Mouse (Mus musculus) midbrain, embryonic 13.5 days (tissue): ENCODE results near the gene Kcnh3. TPM values are rescaled to one million over a fixed set of nuclear protein-coding genes. Genes with fewer than 3 reads are reported as not detected.

Experiments used
- ATAC-seq: fragments of 200-750 bp; cut with Nextera tagmentation; 2 replicates; pipeline ENCODE4 v1.8.0; 2017; ENCODE audit warnings: mild to moderate bottlenecking, moderate TSS enrichment, moderate library complexity
- H3K27ac ChIP-seq: fragments of 300-500 bp; sonication (generic); 2 replicates; pipeline ENCODE4 v1.5.1; 2015; ENCODE audit warnings: inconsistent platforms, mild to moderate bottlenecking, moderate library complexity
- H3K27me3 ChIP-seq: fragments of 300-500 bp; sonication (generic); 2 replicates; pipeline ENCODE4 v1.6.1; 2015; ENCODE audit warnings: mild to moderate bottlenecking, inconsistent platforms
- H3K36me3 ChIP-seq: fragments of 300-500 bp; sonication (generic); 2 replicates; pipeline ENCODE4 v1.6.1; 2015; ENCODE audit warnings: mild to moderate bottlenecking, inconsistent platforms
- H3K4me1 ChIP-seq: fragments of 300-500 bp; sonication (generic); replicated peaks from 2 replicates; pipeline ENCODE4 v1.6.1; 2015; ENCODE audit warnings: inconsistent platforms
- H3K4me2 ChIP-seq: fragments of 300-500 bp; sonication (generic); replicated peaks from 2 replicates; pipeline ENCODE4 v1.6.1; 2015; ENCODE audit warnings: moderate library complexity, mild to moderate bottlenecking, inconsistent platforms
- H3K4me3 ChIP-seq: fragments of 300-500 bp; sonication (generic); replicated peaks from 2 replicates; pipeline ENCODE4 v1.5.1; 2015; ENCODE audit warnings: mild to moderate bottlenecking, inconsistent platforms
- H3K9ac ChIP-seq: fragments of 300-500 bp; sonication (generic); replicated peaks from 2 replicates; pipeline ENCODE4 v1.6.1; 2015; ENCODE audit warnings: mild to moderate bottlenecking, inconsistent platforms
- H3K9me3 ChIP-seq: fragments of 300-500 bp; sonication (generic); 2 replicates; pipeline ENCODE4 v1.6.1; 2016; ENCODE audit warnings: mild to moderate bottlenecking, inconsistent platforms
- WGBS: fragments of 180-500 bp; shearing (Covaris S2); methylation state at CpG from one replicate; pipeline ENCODE4 v1.1.7; 2015; 5-methylcytosine and 5-hydroxymethylcytosine counted together
- polyA plus RNA-seq: library from polyadenylated mRNA; unstranded; fragments of >200 nt; fragmentation: Nextera tagmentation; extraction: Ambion mirVana; gene quantifications from 2 replicates; pipeline ENCODE4 v1.2.1, GENCODE M21; 2015

Kcnh3 gene
- 0.19 and 0.61 TPM in 2 replicates for polyA plus RNA-seq

DNA sequence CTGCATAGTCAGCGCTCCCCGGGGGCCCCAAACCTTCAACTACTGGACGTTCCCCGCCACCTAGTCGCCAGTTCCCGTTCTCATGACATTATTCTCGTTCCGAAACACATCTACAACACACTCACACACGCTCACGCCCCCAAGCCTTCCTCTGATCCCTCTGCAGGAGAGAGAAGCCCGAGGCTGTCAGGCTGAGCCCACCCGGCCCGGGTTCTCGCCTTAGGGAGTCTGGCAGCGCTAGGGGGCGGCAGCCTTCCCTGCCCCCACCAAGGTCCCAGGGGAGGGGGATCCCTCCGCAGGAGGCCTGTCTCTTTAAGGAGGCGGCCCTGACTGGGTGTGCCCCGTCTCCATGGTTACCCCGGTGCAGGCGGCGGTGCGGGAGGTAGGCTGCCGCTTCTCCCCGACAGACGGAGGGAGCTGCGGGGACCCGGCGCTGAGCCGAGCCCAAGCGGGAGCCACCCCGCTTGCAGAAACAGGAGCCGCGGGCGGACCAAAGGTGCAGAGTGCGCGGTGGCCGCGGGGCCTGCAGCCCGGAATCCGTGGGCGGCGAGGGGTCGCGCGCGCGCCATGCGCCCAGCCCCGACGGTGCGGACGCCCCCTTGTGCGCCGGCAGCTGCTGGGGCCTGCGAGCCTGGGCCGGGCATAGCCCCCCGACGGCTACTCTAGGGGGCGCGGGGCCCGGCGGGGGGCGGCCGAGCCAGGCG is at the start of gene Kcnh3:
TSS of gene Kcnh3 (plus strand) at position 654 of the 704 bp plus-strand sequence.
- Histone ChIP-seq H3K27ac (no peak within 1 kb of the TSS), H3K9me3 (no peaks in the 10 kb centered on the region), H3K36me3 (no peaks in the 10 kb centered on the region), H3K9ac (peak within 1 kb of the TSS; percentile 46), H3K4me3 (peak within 1 kb of the TSS; percentile 42), H3K4me1 (peaks cover 39% of the 10 kb centered on the region), H3K4me2 (peak within 1 kb of the TSS; percentile 57), H3K27me3 (peaks cover 100% of the 10 kb centered on the region)
- WGBS = 1% methylated on average over 63 of the region's 66 CpGs
- peak; percentile 49 for ATAC-seq

GRCm38 (mm10) chr15:99179639-99180038 is 45.0 kb upstream of the Kcnh3 start:
- Histone ChIP-seq H3K9me3 (no peaks in the 10 kb centered on the region), H3K9ac (no peak overlapping the region), H3K4me3 (no peak overlapping the region), H3K4me2 (no peak overlapping the region), H3K27me3 (no peaks in the 10 kb centered on the region), H3K27ac (no peak overlapping the region), H3K36me3 (peaks cover 63% of the 10 kb centered on the region), H3K4me1 (no peaks in the 10 kb centered on the region)
- no peak for ATAC-seq
- WGBS = 100% methylated on average over 1 of the region's 2 CpGs

DNA sequence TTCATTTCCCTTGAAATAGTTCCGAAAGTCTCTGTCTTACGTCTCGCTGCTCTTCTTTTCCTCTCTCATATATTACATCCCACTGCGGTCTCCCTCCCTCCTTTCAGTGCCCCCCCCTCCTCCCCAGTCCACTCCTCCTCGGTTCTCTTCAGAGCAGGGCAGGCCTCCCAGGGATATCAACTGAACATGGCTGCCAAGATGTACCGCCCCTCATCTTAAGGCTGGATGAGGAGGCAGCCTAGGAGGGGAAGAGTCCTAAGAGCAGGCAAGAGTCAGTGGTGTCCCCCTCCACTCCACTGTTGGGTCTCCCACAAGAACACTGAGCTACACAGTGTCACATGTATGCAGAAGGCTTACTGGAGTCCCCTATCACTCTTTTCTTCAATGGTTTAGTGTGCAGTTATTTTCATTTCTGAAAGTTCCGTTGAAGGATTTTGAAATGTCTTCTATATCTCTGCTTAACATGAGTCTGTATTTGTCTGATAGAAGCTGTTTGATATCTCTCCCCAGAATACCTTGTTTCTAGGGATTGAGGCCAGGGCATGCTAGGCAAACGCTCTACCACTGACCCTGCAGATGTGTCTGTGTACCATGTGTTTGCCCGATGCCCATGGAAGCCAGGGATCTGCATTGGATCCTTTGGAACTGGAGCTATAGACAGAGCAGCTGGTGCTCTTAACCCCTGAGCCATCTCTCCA is 40.3 kb upstream of the Kcnh3 start:
- H3K4me2 ChIP-seq = no peak overlapping the region
- H3K9ac ChIP-seq = no peak overlapping the region
- no peaks in the 10 kb centered on the region for H3K9me3 ChIP-seq
- peaks cover 82% of the 10 kb centered on the region for H3K36me3 ChIP-seq
- 90% methylated on average over 9 of the region's 9 CpGs for WGBS
- no peak overlapping the region for H3K4me3 ChIP-seq
- no peak for ATAC-seq
- H3K27me3 ChIP-seq = no peaks in the 10 kb centered on the region
- no peak overlapping the region for H3K27ac ChIP-seq
- H3K4me1 ChIP-seq = no peaks in the 10 kb centered on the region

GRCm38 (mm10) chr15:99194358-99194757 is 30.3 kb upstream of the Kcnh3 start:
- Histone ChIP-seq H3K36me3 (peaks cover 30% of the 10 kb centered on the region), H3K4me1 (0 out of 2 replicates have a peak, but pooled peaks cover 4% of the 10 kb centered on the region), H3K27me3 (no peaks in the 10 kb centered on the region), H3K9me3 (no peaks in the 10 kb centered on the region), H3K4me2 (no peak overlapping the region), H3K27ac (no peak overlapping the region), H3K4me3 (no peak overlapping the region), H3K9ac (no peak overlapping the region)
- 84% methylated on average over 10 of the region's 10 CpGs for WGBS
- ATAC-seq = no peak

- H3K4me1 ChIP-seq = 0 out of 2 replicates have a peak, but pooled peaks cover 4% of the 10 kb centered on the region
- peaks cover 33% of the 10 kb centered on the region for H3K36me3 ChIP-seq
- H3K27ac ChIP-seq = no peak overlapping the region
- no peak overlapping the region for H3K4me3 ChIP-seq
- no peak for ATAC-seq
- no peak overlapping the region for H3K4me2 ChIP-seq
- no peak overlapping the region for H3K9ac ChIP-seq
- no peaks in the 10 kb centered on the region for H3K9me3 ChIP-seq
- whole genome bisulfite sequencing = 46% methylated on average over 6 of the region's 6 CpGs
- H3K27me3 ChIP-seq = no peaks in the 10 kb centered on the region
Observed at GRCm38 (mm10) chr15:99195043-99195442, 29.6 kb upstream of the Kcnh3 start.

DNA sequence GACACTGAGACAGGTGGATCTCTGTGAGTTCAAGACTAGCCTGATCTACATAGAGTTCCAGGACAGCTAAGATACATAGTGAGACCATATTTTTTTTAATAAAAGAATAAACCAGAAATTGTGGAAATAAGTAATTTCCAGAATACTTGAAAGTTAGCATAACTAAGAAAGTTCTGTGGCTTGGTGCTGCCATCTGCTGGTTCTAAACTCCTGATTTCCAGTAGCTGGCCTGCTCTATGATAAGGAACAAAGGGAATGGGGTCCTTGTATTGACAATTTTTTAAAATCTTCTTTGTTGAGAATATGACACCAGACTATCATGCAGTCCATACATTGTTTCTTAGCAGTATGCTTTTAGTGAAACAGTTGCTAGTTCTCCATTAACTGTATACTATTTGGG is 25.9 kb upstream of the Kcnh3 start:
- H3K9ac ChIP-seq = no peak overlapping the region
- H3K27me3 ChIP-seq = no peaks in the 10 kb centered on the region
- H3K36me3 ChIP-seq = peaks cover 31% of the 10 kb centered on the region
- 0 out of 2 replicates have a peak, but pooled peaks cover 4% of the 10 kb centered on the region for H3K4me1 ChIP-seq
- H3K9me3 ChIP-seq = no peaks in the 10 kb centered on the region
- no peak overlapping the region for H3K27ac ChIP-seq
- no peak for ATAC-seq
- H3K4me3 ChIP-seq = no peak overlapping the region
- H3K4me2 ChIP-seq = no peak overlapping the region

DNA sequence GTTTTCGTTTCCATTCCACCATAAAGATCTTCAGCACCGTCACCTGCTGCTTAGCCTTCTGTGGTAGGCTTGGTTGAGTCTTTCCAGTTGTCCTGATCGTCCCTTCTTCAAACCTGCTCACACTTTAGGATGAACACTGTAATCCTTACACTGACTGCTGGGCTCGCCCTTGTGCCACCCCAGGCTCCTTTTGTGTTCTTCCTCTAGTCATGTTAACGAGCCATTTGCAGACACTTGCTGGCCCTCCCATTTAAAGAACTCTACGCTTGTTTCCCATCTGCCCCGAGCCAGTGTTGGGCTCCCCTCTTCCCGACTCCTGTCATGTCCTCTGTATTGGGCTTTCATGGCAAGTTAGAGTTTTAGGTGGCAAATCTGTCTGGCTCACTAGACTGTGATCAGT is 18.7 kb upstream of the Kcnh3 start:
- H3K9ac ChIP-seq = no peak overlapping the region
- H3K4me1 ChIP-seq = no peaks in the 10 kb centered on the region
- no peak overlapping the region for H3K4me2 ChIP-seq
- peaks cover 57% of the 10 kb centered on the region for H3K36me3 ChIP-seq
- whole genome bisulfite sequencing = 75% methylated on average over 8 of the region's 8 CpGs
- no peak overlapping the region for H3K27ac ChIP-seq
- H3K4me3 ChIP-seq = no peak overlapping the region
- no peak for ATAC-seq
- H3K9me3 ChIP-seq = no peaks in the 10 kb centered on the region
- no peaks in the 10 kb centered on the region for H3K27me3 ChIP-seq

- Histone ChIP-seq H3K9ac (no peak overlapping the region), H3K4me1 (no peaks in the 10 kb centered on the region), H3K4me2 (no peak overlapping the region), H3K36me3 (peaks cover 57% of the 10 kb centered on the region), H3K27ac (no peak overlapping the region), H3K27me3 (no peaks in the 10 kb centered on the region), H3K9me3 (no peaks in the 10 kb centered on the region), H3K4me3 (no peak overlapping the region)
- no peak for ATAC-seq
- WGBS = 90% methylated on average over 10 of the region's 10 CpGs
Observed at GRCm38 (mm10) chr15:99213183-99213582, 11.5 kb upstream of the Kcnh3 start.

GRCm38 (mm10) chr15:99214941-99215340 is 9.7 kb upstream of the Kcnh3 start:
- Histone ChIP-seq H3K36me3 (peaks cover 43% of the 10 kb centered on the region), H3K4me1 (no peaks in the 10 kb centered on the region), H3K27me3 (peaks cover 8% of the 10 kb centered on the region), H3K9me3 (no peaks in the 10 kb centered on the region), H3K4me2 (no peak overlapping the region), H3K4me3 (no peak overlapping the region), H3K27ac (no peak overlapping the region), H3K9ac (no peak overlapping the region)
- WGBS = 69% methylated on average over 2 of the region's 2 CpGs
- ATAC-seq = no peak

- ATAC-seq = no peak
- Histone ChIP-seq H3K36me3 (peaks cover 34% of the 10 kb centered on the region), H3K27me3 (peaks cover 18% of the 10 kb centered on the region), H3K27ac (no peak overlapping the region), H3K4me1 (no peaks in the 10 kb centered on the region), H3K4me2 (no peak overlapping the region), H3K9me3 (no peaks in the 10 kb centered on the region), H3K4me3 (no peak overlapping the region), H3K9ac (no peak overlapping the region)
- WGBS = 85% methylated on average over 11 of the region's 11 CpGs
Observed at GRCm38 (mm10) chr15:99215741-99216463, 8.8 kb upstream of the Kcnh3 start.

- WGBS = 91% methylated on average over 4 of the region's 4 CpGs
- no peaks in the 10 kb centered on the region for H3K9me3 ChIP-seq
- H3K36me3 ChIP-seq = peaks cover 17% of the 10 kb centered on the region
- no peak overlapping the region for H3K27ac ChIP-seq
- ATAC-seq = no peak
- no peak overlapping the region for H3K4me2 ChIP-seq
- H3K9ac ChIP-seq = no peak overlapping the region
- no peak overlapping the region for H3K4me3 ChIP-seq
- peaks cover 6% of the 10 kb centered on the region; the same call in 1 of the 2 replicates for H3K4me1 ChIP-seq
- peaks cover 35% of the 10 kb centered on the region for H3K27me3 ChIP-seq
Observed at GRCm38 (mm10) chr15:99217630-99218029, 7.0 kb upstream of the Kcnh3 start.

DNA sequence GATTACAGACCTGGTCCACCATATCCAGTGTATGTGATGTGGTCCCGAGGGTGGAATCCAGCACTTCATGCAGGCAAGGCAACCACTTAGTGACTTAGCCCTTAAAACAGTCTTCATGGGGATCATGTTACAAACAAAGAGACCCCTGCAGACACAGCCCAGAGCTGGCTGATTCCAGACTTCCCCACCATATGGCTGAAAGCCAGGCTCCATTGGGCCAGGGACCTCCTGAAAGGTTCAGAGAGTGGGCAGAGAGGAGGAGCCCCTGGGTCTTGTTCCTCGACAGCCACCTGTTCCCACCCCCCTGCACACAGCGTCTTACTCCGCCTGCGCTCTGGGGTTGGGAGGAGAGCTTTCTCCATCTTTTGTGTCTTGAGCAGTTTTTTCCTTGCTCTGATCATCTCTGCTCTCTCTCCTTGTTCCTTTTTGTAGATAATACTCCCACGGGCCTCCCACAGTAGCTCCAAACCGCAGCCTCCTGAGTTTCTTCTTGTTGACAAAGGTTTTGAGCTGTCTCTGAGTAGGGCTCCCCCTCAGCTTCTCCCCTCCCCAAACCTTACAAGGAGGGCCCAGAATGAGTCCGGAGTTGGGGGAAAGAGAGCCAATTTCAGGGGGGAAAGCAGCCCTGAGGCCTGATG is 3.2 kb upstream of the Kcnh3 start:
- WGBS = 5% methylated on average over 8 of the region's 8 CpGs
- H3K4me3 ChIP-seq = no peak overlapping the region

More for the DNA sequence above, 3.2 kb upstream of the Kcnh3 start:
- H3K9me3 ChIP-seq = no peaks in the 10 kb centered on the region
- no peak overlapping the region for H3K4me2 ChIP-seq
- H3K36me3 ChIP-seq = no peaks in the 10 kb centered on the region
- H3K27me3 ChIP-seq = peaks cover 73% of the 10 kb centered on the region
- peaks cover 39% of the 10 kb centered on the region for H3K4me1 ChIP-seq
- H3K9ac ChIP-seq = no peak overlapping the region
- ATAC-seq = no peak
- H3K27ac ChIP-seq = no peak overlapping the region
